Mouse (Mus musculus) liver, embryonic 14.5 days (tissue): ENCODE data around the gene Creld1.

Source experiments
- CTCF ChIP-seq: IDR thresholded peaks from 2 replicates; pipeline ENCODE4 v1.5.1; 2016; ENCODE audit warnings: antibody characterized with exemption, low read depth, control low read depth
- EP300 ChIP-seq: IDR thresholded peaks from 2 replicates; pipeline ENCODE4 v1.6.1; 2016; ENCODE audit warnings: antibody characterized with exemption, low read depth

- no peak for TF ChIP-seq CTCF
- no peak for TF ChIP-seq EP300
These were observed 16.2 kb downstream of the Creld1 start for GRCm38 (mm10) chr6:113499346-113499745.
